Mouse (Mus musculus) cerebellum, adult 2 months (tissue): ENCODE data around the gene Rpl36a-ps1.

Source experiments
- CTCF ChIP-seq: fragments of 200-500 bp; IDR thresholded peaks from 2 replicates; pipeline ENCODE4 v1.5.1; 2011; ENCODE audit warnings: low read depth, mild to moderate bottlenecking, control low read depth, low read length, moderate library complexity, borderline replicate concordance; ENCODE audit not compliant: insufficient read depth
- POLR2A ChIP-seq: fragments of 200-500 bp; IDR thresholded peaks from 2 replicates; pipeline ENCODE4 v1.6.1; 2011; ENCODE audit warnings: low read length, control low read depth, borderline replicate concordance; ENCODE audit not compliant: insufficient read depth

GRCm38 (mm10) chr14:98990636-98991035 is 3.5 kb downstream of the Rpl36a-ps1 start:
- no peak for TF ChIP-seq CTCF
- no peak for TF ChIP-seq POLR2A
